Mouse (Mus musculus) intestine, postnatal 0 days (tissue): ENCODE data around the gene Polr2e. TPM values are rescaled to one million over a fixed set of nuclear protein-coding genes. Genes with fewer than 3 reads are reported as not detected.

Experiments used
- ATAC-seq: fragments of 200-750 bp; cut with Nextera tagmentation; 2 replicates; pipeline ENCODE4 v1.8.0; 2017; ENCODE audit warnings: mild to moderate bottlenecking, moderate TSS enrichment, moderate library complexity
- H3K27ac ChIP-seq: fragments of 300-500 bp; sonication (generic); 2 replicates; pipeline ENCODE4 v1.5.1; 2014; ENCODE audit warnings: mild to moderate bottlenecking, low read depth, low read length, moderate library complexity
- H3K27me3 ChIP-seq: fragments of 300-500 bp; sonication (generic); replicated peaks from 2 replicates; pipeline ENCODE4 v1.6.1; 2014; ENCODE audit warnings: low read length, mixed read lengths; ENCODE audit not compliant: control insufficient read depth, insufficient read depth
- H3K36me3 ChIP-seq: fragments of 300-500 bp; sonication (generic); 2 replicates; pipeline ENCODE4 v1.6.1; 2014; ENCODE audit warnings: mild to moderate bottlenecking, moderate library complexity; ENCODE audit not compliant: control insufficient read depth, insufficient read depth
- H3K4me1 ChIP-seq: fragments of 300-500 bp; sonication (generic); replicated peaks from 2 replicates; pipeline ENCODE4 v1.6.1; 2014; ENCODE audit warnings: antibody characterized with exemption, low read length, mixed read lengths; ENCODE audit not compliant: control insufficient read depth, insufficient read depth
- H3K4me2 ChIP-seq: fragments of 300-500 bp; sonication (generic); replicated peaks from 2 replicates; pipeline ENCODE4 v1.6.1; 2014; ENCODE audit warnings: low read depth, mild to moderate bottlenecking, moderate library complexity
- H3K4me3 ChIP-seq: fragments of 300-500 bp; sonication (generic); 2 replicates; pipeline ENCODE4 v1.5.1; 2014; ENCODE audit warnings: low read depth, low read length
- H3K9ac ChIP-seq: fragments of 300-500 bp; sonication (generic); 2 replicates; pipeline ENCODE4 v1.6.1; 2014; ENCODE audit warnings: mild to moderate bottlenecking, low read depth, low read length
- H3K9me3 ChIP-seq: fragments of 300-500 bp; sonication (generic); 2 replicates; pipeline ENCODE4 v1.6.1; 2016; ENCODE audit warnings: mixed run types; ENCODE audit not compliant: control insufficient read depth
- CTCF ChIP-seq: sonication (generic); IDR thresholded peaks from 2 replicates; pipeline ENCODE4 v1.5.1; 2016; ENCODE audit warnings: low read depth, mild to moderate bottlenecking, control low read depth, antibody characterized with exemption, moderate library complexity
- WGBS: fragments of 180-500 bp; shearing (Covaris S2); extraction: QIAGEN DNeasy Blood & Tissue Kit; methylation state at CpG from one replicate; pipeline ENCODE4 v1.1.7; 2014; 5-methylcytosine and 5-hydroxymethylcytosine counted together
- polyA plus RNA-seq: library from polyadenylated mRNA; unstranded; fragments of >200 nt; fragmentation: Nextera tagmentation; extraction: Ambion mirVana; gene quantifications from 2 replicates; pipeline ENCODE4 v1.2.1, GENCODE M21; 2015

Polr2e gene
- polyA plus RNA-seq, 1 experiment from 2014 or later, result 98.5 TPM

- H3K27me3 ChIP-seq, result peaks cover 9% of the 10 kb centered on the region; the same call in 1 of the 2 replicates
- H3K4me3 ChIP-seq, result no peak overlapping the region
- 5% methylated on average over 14 of the region's 15 CpGs for WGBS
- no peaks in the 10 kb centered on the region for H3K9me3 ChIP-seq
- 0 out of 2 replicates have a peak, but pooled peaks have one; percentile 32 for ATAC-seq
- 0 out of 2 replicates have a peak, but pooled peaks have one; percentile 10 for TF ChIP-seq CTCF
- H3K27ac ChIP-seq, result no peak overlapping the region
- no peaks in the 10 kb centered on the region for H3K36me3 ChIP-seq
- no peaks in the 10 kb centered on the region for H3K4me1 ChIP-seq
- H3K9ac ChIP-seq, result no peak overlapping the region
- peak overlapping the region; percentile 37; the same call in 1 of the 2 replicates for H3K4me2 ChIP-seq
Measured at GRCm38 (mm10) chr10:80018739-80019297, 20.8 kb downstream of the Polr2e start.

- Histone ChIP-seq H3K4me1 (no peaks in the 10 kb centered on the region), H3K4me3 (no peak overlapping the region), H3K36me3 (peaks cover 5% of the 10 kb centered on the region; the same call in 1 of the 2 replicates), H3K4me2 (0 out of 2 replicates have a peak overlapping the region, but pooled peaks have one; percentile 3), H3K9ac (no peak overlapping the region), H3K27me3 (peaks cover 13% of the 10 kb centered on the region; the same call in 1 of the 2 replicates), H3K9me3 (no peaks in the 10 kb centered on the region), H3K27ac (no peak overlapping the region)
- ATAC-seq, result no peak
- TF ChIP-seq CTCF, result no peak
- WGBS, result 88% methylated on average over 14 of the region's 14 CpGs
Measured at GRCm38 (mm10) chr10:80017771-80018170, 21.8 kb downstream of the Polr2e start.

GRCm38 (mm10) chr10:80017361-80017760 lies 22.2 kb downstream of the Polr2e start:
- no peaks in the 10 kb centered on the region for H3K4me1 ChIP-seq
- H3K4me3 ChIP-seq, result no peak overlapping the region; the same call in 1 of the 2 replicates
- H3K9ac ChIP-seq, result no peak overlapping the region
- no peaks in the 10 kb centered on the region for H3K9me3 ChIP-seq
- ATAC-seq, result no peak
- WGBS, result 56% methylated on average over 3 of the region's 3 CpGs
- no peak overlapping the region for H3K27ac ChIP-seq
- H3K4me2 ChIP-seq, result 0 out of 2 replicates have a peak overlapping the region, but pooled peaks have one; percentile 3
- H3K36me3 ChIP-seq, result peaks cover 5% of the 10 kb centered on the region; the same call in 1 of the 2 replicates
- H3K27me3 ChIP-seq, result peaks cover 13% of the 10 kb centered on the region; the same call in 1 of the 2 replicates
- no peak for TF ChIP-seq CTCF

GRCm38 (mm10) chr10:80016931-80017330 lies 22.7 kb downstream of the Polr2e start:
- Histone ChIP-seq H3K4me2 (no peak overlapping the region), H3K4me1 (no peaks in the 10 kb centered on the region), H3K27me3 (peaks cover 13% of the 10 kb centered on the region; the same call in 1 of the 2 replicates), H3K9ac (no peak overlapping the region), H3K4me3 (peak overlapping the region; percentile 12; the same call in 1 of the 2 replicates), H3K27ac (no peak overlapping the region), H3K9me3 (no peaks in the 10 kb centered on the region), H3K36me3 (peaks cover 9% of the 10 kb centered on the region; the same call in 1 of the 2 replicates)
- no peak for TF ChIP-seq CTCF
- no peak for ATAC-seq
- WGBS, result 92% methylated on average over 10 of the region's 10 CpGs

- no peak for TF ChIP-seq CTCF
- Histone ChIP-seq H3K36me3 (peaks cover 13% of the 10 kb centered on the region; the same call in 1 of the 2 replicates), H3K4me3 (peak within 1 kb of the TSS; percentile 12; the same call in 1 of the 2 replicates), H3K27ac (no peak within 1 kb of the TSS), H3K4me1 (no peaks in the 10 kb centered on the region), H3K9ac (no peak within 1 kb of the TSS), H3K9me3 (no peaks in the 10 kb centered on the region), H3K4me2 (no peak within 1 kb of the TSS), H3K27me3 (peaks cover 13% of the 10 kb centered on the region; the same call in 1 of the 2 replicates)
- 76% methylated on average over 11 of the region's 11 CpGs for WGBS
- ATAC-seq, result no peak
Measured at GRCm38 (mm10) chr10:80016511-80016910, 23.1 kb downstream of the Polr2e start, which contains the start of gene Arhgap45. Arhgap45 (plus strand) TSS chr10:80016653.

GRCm38 (mm10) chr10:80015583-80015982 lies 24.0 kb downstream of the Polr2e start:
- Histone ChIP-seq H3K27ac (no peak overlapping the region), H3K4me2 (no peak overlapping the region), H3K9me3 (no peaks in the 10 kb centered on the region), H3K27me3 (peaks cover 13% of the 10 kb centered on the region; the same call in 1 of the 2 replicates), H3K4me1 (no peaks in the 10 kb centered on the region), H3K36me3 (peaks cover 19% of the 10 kb centered on the region; the same call in 1 of the 2 replicates), H3K4me3 (no peak overlapping the region), H3K9ac (no peak overlapping the region)
- WGBS, result 83% methylated on average over 10 of the region's 10 CpGs
- no peak for ATAC-seq
- TF ChIP-seq CTCF, result no peak
